Mouse (Mus musculus) heart, embryonic 16.5 days (tissue): ENCODE measurements at regions not wholly inside any gene's neighbourhood (a gene's known extent, or its start where the extent isn't known, plus 50 kb on each side); places are given as distances from the start of the nearest gene placed in this dataset.

Source experiments
- ATAC-seq: fragments of 200-750 bp; cut with Nextera tagmentation; replicated peaks from 2 replicates; pipeline ENCODE4 v1.8.0; 2017; ENCODE audit warnings: moderate number of reproducible peaks; ENCODE audit not compliant: insufficient read depth, low FRiP score; ENCODE audit errors: extremely low read depth
- H3K27ac ChIP-seq: fragments of 300-500 bp; sonication (generic); 2 replicates; pipeline ENCODE4 v1.5.1; 2014; ENCODE audit warnings: mild to moderate bottlenecking, low read length, control low read depth, moderate library complexity
- H3K27me3 ChIP-seq: fragments of 300-500 bp; sonication (generic); 2 replicates; pipeline ENCODE4 v1.6.1; 2014; ENCODE audit warnings: low read length, mixed read lengths; ENCODE audit not compliant: control insufficient read depth, insufficient read depth
- H3K36me3 ChIP-seq: fragments of 300-500 bp; sonication (generic); 2 replicates; pipeline ENCODE4 v1.6.1; 2014; ENCODE audit not compliant: control insufficient read depth, insufficient read depth
- H3K4me1 ChIP-seq: fragments of 300-500 bp; sonication (generic); 2 replicates; pipeline ENCODE4 v1.6.1; 2014; ENCODE audit warnings: low read length, mixed read lengths; ENCODE audit not compliant: control insufficient read depth, insufficient read depth
- H3K4me2 ChIP-seq: fragments of 300-500 bp; sonication (generic); 2 replicates; pipeline ENCODE4 v1.6.1; 2014; ENCODE audit warnings: low read depth, mild to moderate bottlenecking, control low read depth, low read length
- H3K4me3 ChIP-seq: fragments of 300-500 bp; sonication (generic); 2 replicates; pipeline ENCODE4 v1.5.1; 2014; ENCODE audit warnings: mild to moderate bottlenecking, control low read depth, low read length
- H3K9ac ChIP-seq: fragments of 300-500 bp; sonication (generic); 2 replicates; pipeline ENCODE4 v1.6.1; 2014; ENCODE audit warnings: low read length, control low read depth
- H3K9me3 ChIP-seq: fragments of 300-500 bp; sonication (generic); replicated peaks from 2 replicates; pipeline ENCODE4 v1.6.1; 2016; ENCODE audit warnings: low read length; ENCODE audit not compliant: control insufficient read depth
- WGBS: fragments of 180-500 bp; shearing (Covaris S2); extraction: QIAGEN DNeasy Blood & Tissue Kit; methylation state at CpG from one replicate; pipeline ENCODE4 v1.1.7; 2014; 5-methylcytosine and 5-hydroxymethylcytosine counted together

GRCm38 (mm10) chr5:16424745-16425144 is 128.6 kb upstream of the Hgf start:
- Histone ChIP-seq H3K27ac (no peak overlapping the region), H3K27me3 (no peaks in the 10 kb centered on the region), H3K36me3 (no peaks in the 10 kb centered on the region), H3K4me2 (no peak overlapping the region), H3K4me3 (no peak overlapping the region), H3K4me1 (no peaks in the 10 kb centered on the region), H3K9ac (no peak overlapping the region), H3K9me3 (no peaks in the 10 kb centered on the region)
- WGBS = 70% methylated on average over 4 of the region's 4 CpGs
- ATAC-seq = no peak

GRCm38 (mm10) chr5:16425302-16425701 is 128.0 kb upstream of the Hgf start:
- Histone ChIP-seq H3K36me3 (no peaks in the 10 kb centered on the region), H3K4me1 (no peaks in the 10 kb centered on the region), H3K27me3 (no peaks in the 10 kb centered on the region), H3K4me3 (no peak overlapping the region), H3K9me3 (no peaks in the 10 kb centered on the region), H3K27ac (no peak overlapping the region), H3K9ac (no peak overlapping the region), H3K4me2 (no peak overlapping the region)
- ATAC-seq = no peak
- WGBS = 58% methylated on average over 8 of the region's 8 CpGs

GRCm38 (mm10) chr5:16426306-16426705 is 127.0 kb upstream of the Hgf start:
- Histone ChIP-seq H3K4me2 (no peak overlapping the region), H3K9ac (no peak overlapping the region), H3K4me3 (no peak overlapping the region), H3K9me3 (no peaks in the 10 kb centered on the region), H3K27ac (no peak overlapping the region), H3K36me3 (no peaks in the 10 kb centered on the region), H3K4me1 (no peaks in the 10 kb centered on the region), H3K27me3 (no peaks in the 10 kb centered on the region)
- no peak for ATAC-seq
- WGBS = 65% methylated on average over 2 of the region's 2 CpGs

GRCm38 (mm10) chr5:16434586-16434985 is 118.7 kb upstream of the Hgf start:
- Histone ChIP-seq H3K4me2 (no peak overlapping the region), H3K27me3 (no peaks in the 10 kb centered on the region)

GRCm38 (mm10) chr5:16445056-16445455 is 108.2 kb upstream of the Hgf start:
- Histone ChIP-seq H3K9me3 (no peaks in the 10 kb centered on the region; the same call in 1 of the 2 replicates), H3K4me3 (no peak overlapping the region), H3K4me2 (no peak overlapping the region), H3K36me3 (no peaks in the 10 kb centered on the region), H3K27ac (no peak overlapping the region), H3K27me3 (no peaks in the 10 kb centered on the region), H3K4me1 (no peaks in the 10 kb centered on the region), H3K9ac (no peak overlapping the region)
- 91% methylated on average over 1 of the region's 1 CpGs for WGBS
- peak; percentile 63 for ATAC-seq

More at GRCm38 (mm10) chr5:16434586-16434985, 118.7 kb upstream of the Hgf start:
- H3K36me3 ChIP-seq = no peaks in the 10 kb centered on the region
- H3K9me3 ChIP-seq = no peaks in the 10 kb centered on the region
- H3K27ac ChIP-seq = no peak overlapping the region
- H3K9ac ChIP-seq = no peak overlapping the region
- no peaks in the 10 kb centered on the region for H3K4me1 ChIP-seq
- whole genome bisulfite sequencing = 81% methylated on average over 3 of the region's 3 CpGs
- ATAC-seq = no peak
- no peak overlapping the region for H3K4me3 ChIP-seq

- Histone ChIP-seq H3K27me3 (no peaks in the 10 kb centered on the region), H3K4me1 (no peaks in the 10 kb centered on the region), H3K36me3 (no peaks in the 10 kb centered on the region), H3K4me3 (no peak overlapping the region), H3K27ac (no peak overlapping the region), H3K9ac (no peak overlapping the region), H3K4me2 (no peak overlapping the region), H3K9me3 (no peaks in the 10 kb centered on the region; the same call in 1 of the 2 replicates)
- ATAC-seq = no peak
- 21% methylated on average over 1 of the region's 1 CpGs for WGBS
Observed at GRCm38 (mm10) chr5:16446977-16447376, 106.3 kb upstream of the Hgf start.

GRCm38 (mm10) chr5:16461795-16462194 is 91.5 kb upstream of the Hgf start:
- no peak overlapping the region for H3K27ac ChIP-seq
- H3K4me3 ChIP-seq = no peak overlapping the region
- no peak for ATAC-seq
- no peaks in the 10 kb centered on the region for H3K36me3 ChIP-seq
- H3K4me2 ChIP-seq = no peak overlapping the region
- WGBS = 79% methylated on average over 2 of the region's 2 CpGs
- H3K9ac ChIP-seq = no peak overlapping the region
- no peaks in the 10 kb centered on the region for H3K27me3 ChIP-seq
- H3K9me3 ChIP-seq = no peaks in the 10 kb centered on the region
- H3K4me1 ChIP-seq = no peaks in the 10 kb centered on the region

- H3K27me3 ChIP-seq = no peaks in the 10 kb centered on the region
- 71% methylated on average over 5 of the region's 5 CpGs for WGBS
- H3K9me3 ChIP-seq = no peaks in the 10 kb centered on the region
- ATAC-seq = no peak
- no peaks in the 10 kb centered on the region for H3K36me3 ChIP-seq
- no peak overlapping the region for H3K27ac ChIP-seq
- no peak overlapping the region for H3K4me3 ChIP-seq
- H3K4me1 ChIP-seq = peaks cover 7% of the 10 kb centered on the region; the same call in 1 of the 2 replicates
- no peak overlapping the region for H3K9ac ChIP-seq
- H3K4me2 ChIP-seq = no peak overlapping the region
Observed at GRCm38 (mm10) chr5:16466266-16466665, 87.0 kb upstream of the Hgf start.

GRCm38 (mm10) chr5:16468560-16468959 is 84.7 kb upstream of the Hgf start:
- WGBS = 62% methylated on average over 2 of the region's 2 CpGs
- ATAC-seq = no peak
- no peak overlapping the region for H3K9ac ChIP-seq
- no peaks in the 10 kb centered on the region for H3K9me3 ChIP-seq
- peaks cover 7% of the 10 kb centered on the region; the same call in 1 of the 2 replicates for H3K4me1 ChIP-seq
- no peak overlapping the region for H3K4me3 ChIP-seq
- no peak overlapping the region for H3K4me2 ChIP-seq
- H3K27me3 ChIP-seq = no peaks in the 10 kb centered on the region
- H3K36me3 ChIP-seq = no peaks in the 10 kb centered on the region
- H3K27ac ChIP-seq = no peak overlapping the region

GRCm38 (mm10) chr5:16469221-16469620 is 84.1 kb upstream of the Hgf start:
- Histone ChIP-seq H3K4me2 (no peak overlapping the region), H3K27ac (no peak overlapping the region), H3K27me3 (no peaks in the 10 kb centered on the region), H3K36me3 (no peaks in the 10 kb centered on the region), H3K4me1 (peaks cover 7% of the 10 kb centered on the region; the same call in 1 of the 2 replicates), H3K9ac (no peak overlapping the region), H3K9me3 (no peaks in the 10 kb centered on the region), H3K4me3 (no peak overlapping the region)
- WGBS = 64% methylated on average over 2 of the region's 2 CpGs
- no peak for ATAC-seq
